ENCODE assay signal across 34 mouse cellular contexts in genomic region chr15:13047910-13048309, GRCm38 (mm10).
"Had no signal": no experiment of that assay in that cellular context is flagged by ENCODE, and none has a peak within 500 bp of the region (broad histone marks: within the 10 kb centered on the region; RNA-seq: fewer than 3 reads in every experiment).

No protein-coding gene starts in this region.

- H3K27ac ChIP-seq: heart, embryonic 13.5 days; heart, embryonic 15.5 days; hindbrain, embryonic 10.5 days; hindbrain, embryonic 12.5 days; hindbrain, embryonic 13.5 days; hindbrain, embryonic 14.5 days; hindbrain, embryonic 15.5 days; hindbrain, postnatal 0 days; intestine, embryonic 15.5 days; kidney, embryonic 15.5 days; kidney, postnatal 0 days; layer of hippocampus, adult 2 months; left cerebral cortex, adult 2 months had no signal

- H3K36me3 ChIP-seq: heart, embryonic 12.5 days; heart, embryonic 13.5 days; heart, embryonic 15.5 days; hindbrain, embryonic 12.5 days; intestine, embryonic 15.5 days had no signal

- ATAC-seq: hindbrain, embryonic 16.5 days; hindbrain, postnatal 0 days; inflammation-experienced regulatory T-cells, adult 6 months; intestine, embryonic 15.5 days; intestine, embryonic 16.5 days; intestine, postnatal 0 days had no signal

- H3K27me3 ChIP-seq: heart, embryonic 12.5 days; heart, embryonic 13.5 days; heart, embryonic 15.5 days; hindbrain, embryonic 12.5 days; hindbrain, embryonic 13.5 days; hindbrain, embryonic 15.5 days; intestine, embryonic 15.5 days; kidney, embryonic 15.5 days had no signal

- H3K9me3 ChIP-seq: heart, embryonic 12.5 days; heart, embryonic 13.5 days; heart, embryonic 15.5 days; hindbrain, embryonic 10.5 days; hindbrain, embryonic 12.5 days; hindbrain, embryonic 13.5 days; hindbrain, embryonic 15.5 days; intestine, embryonic 15.5 days; kidney, embryonic 15.5 days had no signal

- H3K4me1 ChIP-seq: heart, embryonic 12.5 days; heart, embryonic 13.5 days; heart, embryonic 15.5 days; hindbrain, embryonic 10.5 days; hindbrain, embryonic 12.5 days; hindbrain, embryonic 13.5 days; hindbrain, embryonic 15.5 days; intestine, embryonic 15.5 days; kidney, embryonic 15.5 days had no signal

- DNase-seq: heart, postnatal 10 days; heart, postnatal 14 days; heart, postnatal 36 days; heart, postnatal 4 days; kidney, adult 11 months; kidney, adult 18-20 months; kidney, adult 2 months; kidney, adult 8-10 months; kidney, adult 9 months; kidney, postnatal 10 days; kidney, postnatal 14 days; kidney, postnatal 25 days; kidney, postnatal 36 days; kidney, postnatal 4 days; layer of hippocampus, postnatal 36 days had no signal

- H3K4me3 ChIP-seq: heart, embryonic 12.5 days; heart, embryonic 13.5 days; heart, embryonic 15.5 days; hindbrain, embryonic 10.5 days; hindbrain, embryonic 12.5 days; hindbrain, embryonic 13.5 days; hindbrain, embryonic 15.5 days; intestine, embryonic 15.5 days; kidney, embryonic 15.5 days; layer of hippocampus, adult 2 months; left cerebral cortex, adult 2 months had no signal

- H3K9ac ChIP-seq: heart, embryonic 12.5 days; heart, embryonic 13.5 days; heart, embryonic 15.5 days; hindbrain, embryonic 12.5 days; hindbrain, embryonic 13.5 days; hindbrain, embryonic 14.5 days; hindbrain, embryonic 15.5 days; intestine, embryonic 15.5 days; kidney, embryonic 15.5 days had no signal

- H3K4me2 ChIP-seq: heart, embryonic 11.5 days; heart, embryonic 12.5 days; heart, embryonic 13.5 days; heart, embryonic 15.5 days; hindbrain, embryonic 12.5 days; hindbrain, embryonic 13.5 days; hindbrain, embryonic 14.5 days; hindbrain, embryonic 15.5 days; intestine, embryonic 15.5 days; kidney, embryonic 15.5 days had no signal
